Mouse (Mus musculus): ENCODE measurements around the gene Rhbdf2. TPM values are rescaled to one million over a fixed set of nuclear protein-coding genes. Genes with fewer than 3 reads are reported as not detected.
A peak's percentile ranks its signal among the peaks of the same experiment; 100 is the strongest.
"Not testable (repeated sequence)": the region's sequence is repeated elsewhere in the genome, so short reads cannot be mapped to it uniquely, and the experiment has no call there.

Rhbdf2 gene
- total and polyA plus RNA-seq, 2 experiments from 2014 or later = 1.0 to 3.4 TPM

DNA sequence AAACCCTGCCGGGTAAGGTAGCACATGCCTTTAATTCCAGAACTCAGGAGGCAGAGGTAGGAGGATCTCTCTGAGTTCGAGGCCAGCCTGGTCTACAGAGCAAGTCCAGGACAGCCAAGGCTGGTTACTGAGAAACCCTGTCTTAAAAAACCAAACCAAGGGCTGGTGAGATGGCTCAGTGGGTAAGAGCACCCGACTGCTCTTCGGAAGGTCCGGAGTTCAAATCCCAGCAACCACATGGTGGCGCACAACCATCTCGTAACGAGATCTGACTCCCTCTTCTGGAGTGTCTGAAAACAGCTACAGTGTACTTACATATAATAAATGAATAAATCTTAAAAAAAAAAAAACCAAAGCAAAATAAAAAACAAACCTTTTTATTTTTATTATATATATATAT, 9.8 kb upstream of the Rhbdf2 start:
- H3K4me2 ChIP-seq (ENCODE audit: low read depth, low read length, poor library complexity, severe bottlenecking); H3K4me1 ChIP-seq (ENCODE audit: insufficient read depth, low read length); H3K27me3 ChIP-seq (ENCODE audit: insufficient read depth, low read length); H3K36me3 ChIP-seq (ENCODE audit: insufficient read depth, low read length); DNase-seq (ENCODE audit: low spot score); H3K27ac ChIP-seq (ENCODE audit: low read depth, low read length); H3K9ac ChIP-seq (replicated peaks; ENCODE audit: low read length, poor library complexity, severe bottlenecking); ATAC-seq (ENCODE audit: low FRiP score); H3K4me3 ChIP-seq (ENCODE audit: low read depth, low read length); H3K9me3 ChIP-seq (ENCODE audit: low read length): not testable (repeated sequence)
- 73% methylated on average over 8 of the region's 8 CpGs for WGBS
- TF ChIP-seq CTCF (IDR thresholded peaks at IDR 0.05) = peak; percentile 31

DNA sequence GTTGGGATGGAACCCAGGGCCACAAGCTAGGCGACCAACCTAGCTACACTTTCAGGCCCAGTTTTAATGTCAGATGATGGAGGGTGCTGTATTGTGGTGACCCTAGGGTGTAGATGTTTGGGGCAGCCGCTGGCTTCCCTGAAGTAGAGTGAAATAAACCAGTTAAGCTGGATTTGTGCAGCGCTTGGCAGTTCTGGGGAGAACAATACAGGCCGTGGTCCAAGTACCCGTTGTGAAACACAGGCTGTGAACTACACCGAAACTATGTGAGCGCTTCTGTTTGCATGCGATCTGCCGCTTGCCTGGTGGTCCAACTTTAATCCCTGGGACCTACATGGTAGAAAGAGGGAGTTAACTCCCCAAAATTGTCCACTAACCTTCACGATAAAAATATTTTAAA, 6.1 kb upstream of the Rhbdf2 start:
- TF ChIP-seq CTCF (IDR thresholded peaks at IDR 0.05) = no peak
- no peak for ATAC-seq (ENCODE audit: low FRiP score)
- no peak for DNase-seq (ENCODE audit: low spot score)
- H3K4me2 ChIP-seq (ENCODE audit: low read depth, low read length, poor library complexity, severe bottlenecking) = no peak overlapping the region
- no peak overlapping the region for H3K4me3 ChIP-seq (ENCODE audit: low read depth, low read length)
- H3K36me3 ChIP-seq (ENCODE audit: insufficient read depth, low read length) = no peaks in the 10 kb centered on the region
- H3K27me3 ChIP-seq (ENCODE audit: insufficient read depth, low read length) = no peaks in the 10 kb centered on the region
- H3K4me1 ChIP-seq (ENCODE audit: insufficient read depth, low read length) = no peaks in the 10 kb centered on the region
- no peak overlapping the region for H3K27ac ChIP-seq (ENCODE audit: low read depth, low read length)
- H3K9me3 ChIP-seq (ENCODE audit: low read length) = no peaks in the 10 kb centered on the region
- WGBS = 55% methylated on average over 10 of the region's 10 CpGs
- H3K9ac ChIP-seq (replicated peaks; ENCODE audit: low read length, poor library complexity, severe bottlenecking) = no peak overlapping the region

DNA sequence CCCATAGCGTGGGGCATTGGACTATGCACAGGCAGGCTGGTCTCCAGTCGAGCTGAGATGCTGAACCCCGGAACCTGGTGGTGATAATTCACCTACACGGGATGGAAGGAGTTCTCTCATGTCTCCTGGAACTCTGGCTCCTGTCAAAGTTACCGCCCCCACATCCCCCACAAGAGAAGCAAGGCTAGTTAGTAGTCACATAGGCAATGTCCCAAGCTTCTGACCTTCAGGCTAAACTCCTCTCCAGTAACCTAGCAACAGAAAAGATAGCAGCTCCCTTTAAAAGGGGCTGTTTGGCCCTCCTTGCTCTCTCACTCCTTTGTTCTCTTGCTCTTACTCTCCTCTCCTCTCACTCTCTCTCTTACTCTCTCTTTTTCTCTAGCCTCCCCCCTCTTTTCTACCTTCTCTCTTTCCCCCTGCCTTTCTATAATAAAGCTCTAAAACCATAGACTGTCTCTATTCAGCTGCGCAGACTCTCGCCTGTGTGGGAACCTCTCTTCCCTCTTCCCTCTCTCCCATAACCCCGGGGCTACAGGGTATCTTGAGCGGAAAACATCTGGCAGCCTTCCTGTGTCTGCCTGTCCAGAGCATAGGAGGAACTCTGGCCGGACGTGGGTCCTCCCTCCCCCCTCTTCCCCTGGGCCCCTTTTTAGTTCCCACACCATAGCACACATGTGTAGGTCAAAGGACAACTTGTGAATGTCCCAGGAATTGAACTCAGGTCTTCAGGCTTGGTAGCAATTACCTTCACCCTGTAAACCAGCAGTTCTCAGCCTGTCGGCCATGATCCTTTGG, 3.5 kb upstream of the Rhbdf2 start:
- H3K4me3 ChIP-seq (ENCODE audit: low read depth, low read length) = no peak overlapping the region
- H3K9me3 ChIP-seq (ENCODE audit: low read length) = no peaks in the 10 kb centered on the region
- H3K4me1 ChIP-seq (ENCODE audit: insufficient read depth, low read length) = no peaks in the 10 kb centered on the region
- H3K9ac ChIP-seq (replicated peaks; ENCODE audit: low read length, poor library complexity, severe bottlenecking) = no peak overlapping the region
- no peaks in the 10 kb centered on the region for H3K36me3 ChIP-seq (ENCODE audit: insufficient read depth, low read length)
- H3K27me3 ChIP-seq (ENCODE audit: insufficient read depth, low read length) = 0 out of 2 replicates have a peak, but pooled peaks cover 3% of the 10 kb centered on the region
- no peak overlapping the region for H3K4me2 ChIP-seq (ENCODE audit: low read depth, low read length, poor library complexity, severe bottlenecking)
- no peak for DNase-seq (ENCODE audit: low spot score)
- no peak for TF ChIP-seq CTCF (IDR thresholded peaks at IDR 0.05)
- ATAC-seq (ENCODE audit: low FRiP score) = no peak
- WGBS = 60% methylated on average over 12 of the region's 12 CpGs
- no peak overlapping the region for H3K27ac ChIP-seq (ENCODE audit: low read depth, low read length)

DNA sequence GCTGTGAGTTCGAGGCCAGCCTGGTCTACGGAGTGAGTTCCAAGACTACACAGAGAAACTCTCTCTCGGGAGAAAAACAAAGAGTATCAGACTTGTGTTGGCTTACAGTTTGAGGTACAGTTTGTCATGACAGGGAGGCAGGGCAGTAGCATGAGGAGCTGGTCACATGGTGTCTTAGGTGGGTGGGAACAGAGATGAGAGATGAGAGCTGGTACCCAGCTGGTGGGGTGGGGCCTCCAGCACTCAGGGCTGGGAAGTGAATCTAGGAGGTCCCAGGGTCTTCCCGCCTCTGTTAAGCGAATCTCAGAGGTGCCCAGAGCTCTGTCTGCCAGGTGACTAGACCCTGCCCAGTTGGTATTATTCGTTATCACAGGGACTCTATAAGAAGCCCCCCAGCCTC, 2.7 kb upstream of the Rhbdf2 start:
- H3K27me3 ChIP-seq (ENCODE audit: insufficient read depth, low read length) = 0 out of 2 replicates have a peak, but pooled peaks cover 10% of the 10 kb centered on the region
- WGBS = 91% methylated on average over 6 of the region's 6 CpGs
- H3K4me1 ChIP-seq (ENCODE audit: insufficient read depth, low read length) = no peaks in the 10 kb centered on the region
- TF ChIP-seq CTCF (IDR thresholded peaks at IDR 0.05) = no peak
- ATAC-seq (ENCODE audit: low FRiP score) (no peak), DNase-seq (ENCODE audit: low spot score) (no peak)
- no peak overlapping the region for H3K4me2 ChIP-seq (ENCODE audit: low read depth, low read length, poor library complexity, severe bottlenecking)
- no peak overlapping the region for H3K27ac ChIP-seq (ENCODE audit: low read depth, low read length)
- H3K4me3 ChIP-seq (ENCODE audit: low read depth, low read length) = no peak overlapping the region
- no peaks in the 10 kb centered on the region for H3K9me3 ChIP-seq (ENCODE audit: low read length)
- no peak overlapping the region for H3K9ac ChIP-seq (replicated peaks; ENCODE audit: low read length, poor library complexity, severe bottlenecking)
- no peaks in the 10 kb centered on the region for H3K36me3 ChIP-seq (ENCODE audit: insufficient read depth, low read length)

DNA sequence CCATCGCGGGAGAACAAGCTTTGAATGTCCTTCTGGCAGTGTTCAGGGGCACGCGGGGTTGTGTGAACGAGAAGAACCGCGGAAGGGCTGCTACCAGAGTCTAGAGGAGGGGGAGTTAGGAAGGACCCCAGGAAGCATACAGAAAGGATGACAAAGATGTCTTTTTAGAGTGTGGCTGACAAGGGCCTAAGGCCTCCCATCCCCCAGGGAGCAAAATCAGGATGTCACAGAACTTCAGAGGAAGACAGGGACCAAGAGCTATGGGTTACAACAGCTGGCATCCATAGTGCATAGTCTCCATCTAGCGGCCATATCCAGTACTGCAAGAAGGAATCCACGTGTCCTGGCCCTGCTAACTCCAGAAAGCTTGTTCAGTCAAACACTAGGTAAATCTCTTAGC, 1.9 kb upstream of the Rhbdf2 start:
- Histone ChIP-seq H3K9ac (replicated peaks; ENCODE audit: low read length, poor library complexity, severe bottlenecking) (no peak overlapping the region), H3K4me2 (ENCODE audit: low read depth, low read length, poor library complexity, severe bottlenecking) (no peak overlapping the region), H3K4me1 (ENCODE audit: insufficient read depth, low read length) (no peaks in the 10 kb centered on the region), H3K36me3 (ENCODE audit: insufficient read depth, low read length) (no peaks in the 10 kb centered on the region), H3K27me3 (ENCODE audit: insufficient read depth, low read length) (0 out of 2 replicates have a peak, but pooled peaks cover 16% of the 10 kb centered on the region), H3K27ac (ENCODE audit: low read depth, low read length) (no peak overlapping the region), H3K4me3 (ENCODE audit: low read depth, low read length) (no peak overlapping the region), H3K9me3 (ENCODE audit: low read length) (no peaks in the 10 kb centered on the region)
- TF ChIP-seq CTCF (IDR thresholded peaks at IDR 0.05) = peak; percentile 99
- WGBS = 56% methylated on average over 9 of the region's 9 CpGs
- DNase-seq (ENCODE audit: low spot score) = peak; percentile 94
- ATAC-seq (ENCODE audit: low FRiP score) = peak; percentile 41

All from midbrain, postnatal 0 days (tissue).